Mouse (Mus musculus) ES-Bruce4 (cell line): ENCODE measurements around the gene Ccdc141. TPM values are rescaled to one million over a fixed set of nuclear protein-coding genes. Genes with fewer than 3 reads are reported as not detected.

Experiments used
- H3K27ac ChIP-seq: 2 replicates; pipeline ENCODE4 v1.5.1; 2012; ENCODE audit warnings: low read length, inconsistent platforms; ENCODE audit not compliant: insufficient read depth
- H3K27me3 ChIP-seq: 2 replicates; pipeline ENCODE4 v1.6.1; 2012; ENCODE audit warnings: mild to moderate bottlenecking, low read length, inconsistent platforms; ENCODE audit not compliant: control insufficient read depth, poor library complexity, insufficient read depth, severe bottlenecking
- H3K36me3 ChIP-seq: 2 replicates; pipeline ENCODE4 v1.6.1; 2012; ENCODE audit warnings: inconsistent platforms, mild to moderate bottlenecking, low read length, moderate library complexity; ENCODE audit not compliant: control insufficient read depth, poor library complexity, insufficient read depth, severe bottlenecking
- H3K4me1 ChIP-seq: one replicate; pipeline ENCODE4 v1.8.1; 2011; ENCODE audit warnings: low read length; ENCODE audit not compliant: control insufficient read depth, insufficient read depth
- H3K4me3 ChIP-seq: 2 replicates; pipeline ENCODE4 v1.5.1; 2011; ENCODE audit warnings: low read depth, mild to moderate bottlenecking, low read length
- H3K9ac ChIP-seq: 2 replicates; pipeline ENCODE4 v1.6.1; 2012; ENCODE audit warnings: low read depth, mild to moderate bottlenecking, inconsistent platforms; ENCODE audit not compliant: poor library complexity, severe bottlenecking
- H3K9me3 ChIP-seq: replicated peaks from 2 replicates; pipeline ENCODE4 v1.6.1; 2012; ENCODE audit warnings: mild to moderate bottlenecking, low read length, inconsistent platforms; ENCODE audit not compliant: control insufficient read depth, poor library complexity, insufficient read depth, severe bottlenecking
- CTCF ChIP-seq: IDR thresholded peaks from one replicate; pipeline ENCODE4 v1.8.1; 2011; ENCODE audit warnings: low read depth, low read length
- EP300 ChIP-seq: IDR thresholded peaks from 2 replicates; pipeline ENCODE4 v1.6.1; 2011; ENCODE audit warnings: low read depth, low read length; ENCODE audit not compliant: insufficient read depth
- POLR2A ChIP-seq: IDR thresholded peaks from one replicate; pipeline ENCODE4 v1.8.1; 2011; ENCODE audit warnings: low read length; ENCODE audit not compliant: insufficient read depth
- polyA plus RNA-seq: library from polyadenylated mRNA; stranded (reverse); fragments of >200 nt; gene quantifications from 2 replicates; pipeline ENCODE4 v1.2.4, GENCODE M21; 2011; ENCODE audit warnings: low read depth; ENCODE audit not compliant: missing spikeins, insufficient read depth, insufficient read length

Ccdc141 gene
- polyA plus RNA-seq, 1 experiment = 6.6 TPM

- no peaks in the 10 kb centered on the region for H3K9me3 ChIP-seq
- H3K9ac ChIP-seq = no peak overlapping the region
- no peaks in the 10 kb centered on the region for H3K36me3 ChIP-seq
- no peaks in the 10 kb centered on the region for H3K4me1 ChIP-seq
- no peak overlapping the region for H3K4me3 ChIP-seq
- H3K27me3 ChIP-seq = no peaks in the 10 kb centered on the region
- TF ChIP-seq POLR2A (no peak), EP300 (no peak), CTCF (no peak)
- H3K27ac ChIP-seq = no peak overlapping the region
Observed at GRCm38 (mm10) chr2:77080657-77081056, 89.8 kb downstream of the Ccdc141 start.

GRCm38 (mm10) chr2:77078746-77079145 is 91.7 kb downstream of the Ccdc141 start:
- TF ChIP-seq POLR2A (no peak), CTCF (no peak)
- Histone ChIP-seq H3K27ac (no peak overlapping the region), H3K27me3 (no peaks in the 10 kb centered on the region), H3K9ac (no peak overlapping the region), H3K9me3 (no peaks in the 10 kb centered on the region), H3K4me3 (no peak overlapping the region), H3K4me1 (no peaks in the 10 kb centered on the region), H3K36me3 (no peaks in the 10 kb centered on the region)

GRCm38 (mm10) chr2:77074373-77074772 is 96.1 kb downstream of the Ccdc141 start:
- Histone ChIP-seq H3K27me3 (no peaks in the 10 kb centered on the region), H3K4me3 (no peak overlapping the region), H3K9me3 (no peaks in the 10 kb centered on the region), H3K9ac (no peak overlapping the region), H3K4me1 (no peaks in the 10 kb centered on the region), H3K36me3 (no peaks in the 10 kb centered on the region), H3K27ac (no peak overlapping the region)
- TF ChIP-seq CTCF (no peak), POLR2A (no peak), EP300 (no peak)

- Histone ChIP-seq H3K4me1 (no peaks in the 10 kb centered on the region), H3K36me3 (no peaks in the 10 kb centered on the region), H3K27me3 (no peaks in the 10 kb centered on the region), H3K9ac (no peak overlapping the region), H3K4me3 (no peak overlapping the region), H3K27ac (no peak overlapping the region), H3K9me3 (no peaks in the 10 kb centered on the region)
- TF ChIP-seq CTCF = no peak
- TF ChIP-seq POLR2A = no peak
- no peak for TF ChIP-seq EP300
Observed at GRCm38 (mm10) chr2:77073930-77074329, 96.5 kb downstream of the Ccdc141 start.

DNA sequence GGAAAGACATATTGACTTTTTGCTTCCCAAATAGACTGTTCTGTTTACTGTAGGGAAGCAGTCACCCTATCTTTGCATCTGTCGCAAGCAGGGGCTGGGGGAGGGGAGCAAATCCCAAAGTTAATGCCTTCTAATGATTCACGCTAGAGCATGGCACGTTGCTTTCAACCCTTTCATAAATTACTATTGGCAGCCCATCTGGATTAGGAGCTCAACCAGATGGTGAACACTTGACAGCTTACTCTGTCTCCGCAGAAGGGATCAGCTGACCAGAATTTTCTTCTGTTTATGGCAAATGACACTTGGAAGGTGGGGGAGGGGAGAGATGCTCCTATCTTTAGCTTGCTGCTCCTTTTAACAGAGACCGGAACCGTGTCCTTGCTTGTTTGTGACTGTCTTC is 105.1 kb downstream of the Ccdc141 start:
- H3K27ac ChIP-seq = no peak overlapping the region
- H3K27me3 ChIP-seq = no peaks in the 10 kb centered on the region
- no peaks in the 10 kb centered on the region for H3K36me3 ChIP-seq
- H3K4me3 ChIP-seq = no peak overlapping the region
- H3K9ac ChIP-seq = no peak overlapping the region
- no peaks in the 10 kb centered on the region for H3K9me3 ChIP-seq
- no peaks in the 10 kb centered on the region for H3K4me1 ChIP-seq
- no peak for TF ChIP-seq CTCF

DNA sequence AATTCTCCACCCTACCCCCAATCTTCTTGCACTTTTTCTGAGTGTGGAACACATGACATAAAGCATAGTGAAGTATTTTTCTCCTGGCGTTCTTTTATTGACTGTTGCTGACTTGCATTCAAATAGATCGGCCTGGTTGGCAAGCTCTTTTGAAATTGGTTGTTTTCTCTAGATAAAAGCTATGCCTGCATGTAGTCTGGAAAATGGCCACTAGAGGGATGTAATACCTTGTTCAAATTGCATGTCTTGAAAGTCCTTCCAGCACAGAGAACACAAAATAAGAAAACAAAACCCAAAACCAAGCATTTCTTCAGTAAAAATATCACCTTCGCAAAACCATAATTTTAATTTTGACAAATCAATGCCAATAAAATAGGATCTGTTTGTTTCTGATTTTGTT is 108.6 kb downstream of the Ccdc141 start:
- Histone ChIP-seq H3K4me3 (no peak overlapping the region), H3K36me3 (no peaks in the 10 kb centered on the region), H3K27me3 (no peaks in the 10 kb centered on the region), H3K4me1 (no peaks in the 10 kb centered on the region), H3K9ac (no peak overlapping the region), H3K27ac (no peak overlapping the region), H3K9me3 (no peaks in the 10 kb centered on the region)
- TF ChIP-seq CTCF = peak; percentile 8
- no peak for TF ChIP-seq POLR2A

- TF ChIP-seq EP300 = 0 out of 2 replicates have a peak, but pooled peaks have one; percentile 55
- TF ChIP-seq CTCF = no peak
- H3K4me1 ChIP-seq = no peaks in the 10 kb centered on the region
- H3K4me3 ChIP-seq = no peak overlapping the region
- H3K9ac ChIP-seq = no peak overlapping the region
- H3K36me3 ChIP-seq = no peaks in the 10 kb centered on the region
- H3K27me3 ChIP-seq = no peaks in the 10 kb centered on the region
- H3K27ac ChIP-seq = no peak overlapping the region
- no peaks in the 10 kb centered on the region for H3K9me3 ChIP-seq
Observed at GRCm38 (mm10) chr2:77059596-77059995, 110.8 kb downstream of the Ccdc141 start.
